Mouse (Mus musculus) limb, embryonic 11.5 days (tissue): ENCODE measurements around the gene Sh2d1b1. TPM values are rescaled to one million over a fixed set of nuclear protein-coding genes. Genes with fewer than 3 reads are reported as not detected.

Experiments
- ATAC-seq: fragments of 200-750 bp; cut with Nextera tagmentation; 2 replicates; pipeline ENCODE4 v1.8.0; 2017; ENCODE audit warnings: low read depth; ENCODE audit not compliant: insufficient number of reproducible peaks, low FRiP score, low TSS enrichment
- DNase-seq: peaks from one replicate; pipeline ENCODE4 v3.0.0-alpha.2; 2015; ENCODE audit warnings: low spot score
- H3K27ac ChIP-seq: fragments of 300-500 bp; sonication (generic); replicated peaks from 2 replicates; pipeline ENCODE4 v1.5.1; 2014; ENCODE audit warnings: low read depth, mild to moderate bottlenecking, low read length
- H3K27me3 ChIP-seq: fragments of 300-500 bp; sonication (generic); 2 replicates; pipeline ENCODE4 v1.6.1; 2014; ENCODE audit warnings: mild to moderate bottlenecking, low read length, mixed read lengths; ENCODE audit not compliant: control insufficient read depth, insufficient read depth
- H3K36me3 ChIP-seq: fragments of 300-500 bp; sonication (generic); 2 replicates; pipeline ENCODE4 v1.6.1; 2014; ENCODE audit warnings: mild to moderate bottlenecking, low read length, moderate library complexity, mixed read lengths; ENCODE audit not compliant: control insufficient read depth, insufficient read depth
- H3K4me1 ChIP-seq: fragments of 300-500 bp; sonication (generic); 2 replicates; pipeline ENCODE4 v1.6.1; 2014; ENCODE audit warnings: low read length, mixed read lengths; ENCODE audit not compliant: control insufficient read depth, insufficient read depth
- H3K4me2 ChIP-seq: fragments of 300-500 bp; sonication (generic); 2 replicates; pipeline ENCODE4 v1.6.1; 2014; ENCODE audit warnings: low read depth, mild to moderate bottlenecking, moderate library complexity; ENCODE audit not compliant: severe bottlenecking
- H3K4me3 ChIP-seq: fragments of 300-500 bp; sonication (generic); 2 replicates; pipeline ENCODE4 v1.5.1; 2014; ENCODE audit warnings: low read depth, low read length
- H3K9ac ChIP-seq: fragments of 300-500 bp; sonication (generic); 2 replicates; pipeline ENCODE4 v1.6.1; 2014; ENCODE audit warnings: mild to moderate bottlenecking, low read length
- H3K9me3 ChIP-seq: fragments of 300-500 bp; sonication (generic); 2 replicates; pipeline ENCODE4 v1.6.1; 2016; ENCODE audit warnings: low read length; ENCODE audit not compliant: control insufficient read depth
- WGBS: fragments of 180-500 bp; shearing (Covaris S2); extraction: QIAGEN DNeasy Blood & Tissue Kit; methylation state at CpG from one replicate; pipeline ENCODE4 v1.1.7; 2014; 5-methylcytosine and 5-hydroxymethylcytosine counted together
- polyA plus RNA-seq: library from polyadenylated mRNA; unstranded; fragments of >200 nt; fragmentation: Nextera tagmentation; extraction: Ambion mirVana; gene quantifications from 2 replicates; pipeline ENCODE4 v1.2.1, GENCODE M21; 2014

Sh2d1b1 gene
- polyA plus RNA-seq, 1 experiment from 2014 or later, result not detected

DNA sequence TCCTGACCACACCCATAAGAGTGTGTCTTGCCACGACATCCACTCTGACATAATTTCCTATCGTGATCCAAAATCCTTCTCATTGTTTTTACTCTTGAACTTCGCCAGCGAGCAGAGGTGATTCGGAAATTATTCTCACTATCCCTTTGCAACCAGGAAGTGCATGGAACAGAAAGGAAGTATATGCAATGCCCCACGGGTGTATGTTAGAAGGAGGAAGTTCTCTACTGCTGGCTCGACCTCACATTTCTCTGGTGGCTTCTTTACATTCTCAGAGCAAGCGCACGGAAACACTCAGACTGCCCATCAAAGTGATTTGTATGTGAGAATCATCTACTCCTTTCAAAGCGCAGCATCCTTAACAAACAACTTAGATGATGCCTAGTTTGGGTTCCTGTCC is 27.9 kb downstream of the Sh2d1b1 start:
- WGBS, result 89% methylated on average over 10 of the region's 10 CpGs
- Histone ChIP-seq H3K36me3 (no peaks in the 10 kb centered on the region), H3K27me3 (no peaks in the 10 kb centered on the region), H3K27ac (no peak overlapping the region), H3K4me2 (no peak overlapping the region), H3K4me1 (no peaks in the 10 kb centered on the region), H3K9ac (no peak overlapping the region), H3K9me3 (no peaks in the 10 kb centered on the region), H3K4me3 (no peak overlapping the region)
- ATAC-seq (no peak), DNase-seq (no peak)

DNA sequence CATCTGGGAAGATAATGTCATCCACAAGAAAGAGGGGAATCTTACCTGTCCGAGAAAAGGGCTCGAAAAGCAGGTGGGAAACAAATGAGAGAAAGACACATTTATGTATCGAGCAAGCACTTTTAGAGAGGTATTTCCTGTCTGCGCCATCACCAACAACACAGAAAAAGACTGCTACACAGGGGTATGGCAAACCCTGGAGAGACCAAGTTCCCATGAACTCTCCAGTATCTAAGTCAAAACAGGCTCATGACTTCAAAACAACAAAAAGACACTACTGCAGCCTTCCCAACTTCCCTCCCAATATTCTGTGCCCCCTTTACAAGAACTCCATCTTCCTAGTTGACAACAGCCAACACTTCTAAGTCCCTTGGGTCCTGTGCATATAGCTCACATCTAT is 29.1 kb downstream of the Sh2d1b1 start, which contains the start of gene Gm7694:
Gene Gm7694, minus strand, starts transcription at position 101 of the 400 bp plus-strand sequence.
- no peaks in the 10 kb centered on the region for H3K36me3 ChIP-seq
- WGBS, result 95% methylated on average over 4 of the region's 4 CpGs
- no peak within 1 kb of the TSS for H3K4me3 ChIP-seq

DNA sequence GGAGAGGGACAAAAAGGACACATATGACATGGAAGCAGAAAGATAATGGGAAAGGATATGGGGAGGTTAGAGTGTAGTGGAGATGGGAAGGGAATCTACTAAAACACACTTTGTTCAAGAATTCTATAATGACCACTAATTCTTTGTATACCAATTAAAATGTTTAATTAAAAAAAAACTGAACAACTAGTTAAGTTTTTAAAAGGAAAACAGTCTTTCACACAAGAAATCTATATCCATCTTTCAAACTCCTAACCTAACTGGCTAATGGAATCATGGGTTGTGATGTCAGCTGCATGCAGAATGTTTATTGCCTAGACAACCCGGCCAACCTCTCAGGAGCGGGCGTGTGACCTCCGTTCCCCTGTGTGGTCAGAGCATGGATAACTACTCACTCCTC is 31.4 kb downstream of the Sh2d1b1 start, which contains the start of gene Spata46:
Gene Spata46, plus strand, starts transcription at position 301 of the 400 bp plus-strand sequence.
- Histone ChIP-seq H3K27me3 (no peaks in the 10 kb centered on the region), H3K4me3 (no peak within 1 kb of the TSS), H3K4me1 (peaks cover 3% of the 10 kb centered on the region; the same call in 1 of the 2 replicates), H3K27ac (no peak within 1 kb of the TSS), H3K4me2 (no peak within 1 kb of the TSS), H3K9me3 (no peaks in the 10 kb centered on the region), H3K9ac (no peak within 1 kb of the TSS), H3K36me3 (no peaks in the 10 kb centered on the region)
- WGBS, result 85% methylated on average over 4 of the region's 4 CpGs
- ATAC-seq (no peak), DNase-seq (no peak)

More for the DNA sequence above, 29.1 kb downstream of the Sh2d1b1 start, which contains the start of gene Gm7694:
- H3K4me1 ChIP-seq, result no peaks in the 10 kb centered on the region
- no peak within 1 kb of the TSS for H3K27ac ChIP-seq
- no peaks in the 10 kb centered on the region for H3K9me3 ChIP-seq
- no peak within 1 kb of the TSS for H3K4me2 ChIP-seq
- H3K27me3 ChIP-seq, result no peaks in the 10 kb centered on the region
- DNase-seq, result no peak
- no peak for ATAC-seq
- H3K9ac ChIP-seq, result no peak within 1 kb of the TSS

GRCm38 (mm10) chr1:170311431-170311830 is 34.3 kb downstream of the Sh2d1b1 start:
- 82% methylated on average over 6 of the region's 6 CpGs for WGBS
- ATAC-seq (no peak), DNase-seq (no peak)
- Histone ChIP-seq H3K9ac (no peak overlapping the region), H3K4me3 (no peak overlapping the region), H3K27ac (no peak overlapping the region), H3K9me3 (no peaks in the 10 kb centered on the region), H3K4me2 (no peak overlapping the region), H3K4me1 (peaks cover 3% of the 10 kb centered on the region; the same call in 1 of the 2 replicates), H3K36me3 (no peaks in the 10 kb centered on the region), H3K27me3 (no peaks in the 10 kb centered on the region)

DNA sequence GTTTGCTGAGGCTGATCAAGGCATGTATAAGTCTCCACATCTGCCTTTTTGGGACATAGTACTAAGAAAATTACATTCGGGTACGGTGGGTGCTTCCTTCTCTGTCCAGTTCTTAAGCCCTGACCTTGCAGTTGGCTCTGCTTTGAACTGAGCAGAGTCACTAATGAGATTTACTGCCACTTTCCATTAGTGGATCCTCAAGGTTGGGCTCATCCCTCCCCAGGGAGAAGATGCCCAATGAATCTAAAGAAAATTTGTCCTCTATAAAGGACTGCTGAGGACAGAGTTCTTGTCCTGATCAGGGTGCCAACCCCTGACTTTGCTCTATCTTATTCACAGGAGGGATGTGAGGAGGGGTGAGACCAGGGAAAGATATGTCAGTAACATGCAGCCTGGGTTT is 44.9 kb downstream of the Sh2d1b1 start:
- no peak overlapping the region for H3K27ac ChIP-seq
- no peaks in the 10 kb centered on the region for H3K27me3 ChIP-seq
- H3K9ac ChIP-seq, result no peak overlapping the region
- no peaks in the 10 kb centered on the region for H3K9me3 ChIP-seq
- no peak overlapping the region for H3K4me3 ChIP-seq
- no peaks in the 10 kb centered on the region for H3K4me1 ChIP-seq
- ATAC-seq (no peak), DNase-seq (no peak)
- 73% methylated on average over 2 of the region's 2 CpGs for WGBS
- H3K4me2 ChIP-seq, result no peak overlapping the region
- H3K36me3 ChIP-seq, result no peaks in the 10 kb centered on the region

- no peak overlapping the region for H3K9ac ChIP-seq
- H3K4me1 ChIP-seq, result no peaks in the 10 kb centered on the region
- H3K4me3 ChIP-seq, result no peak overlapping the region
- H3K27me3 ChIP-seq, result no peaks in the 10 kb centered on the region
- no peak overlapping the region for H3K4me2 ChIP-seq
- WGBS, result 87% methylated on average over 10 of the region's 10 CpGs
- H3K36me3 ChIP-seq, result no peaks in the 10 kb centered on the region
- ATAC-seq, result no peak
- H3K27ac ChIP-seq, result no peak overlapping the region
- no peak for DNase-seq
- H3K9me3 ChIP-seq, result no peaks in the 10 kb centered on the region
Measured at GRCm38 (mm10) chr1:170323001-170323400, 45.9 kb downstream of the Sh2d1b1 start.

DNA sequence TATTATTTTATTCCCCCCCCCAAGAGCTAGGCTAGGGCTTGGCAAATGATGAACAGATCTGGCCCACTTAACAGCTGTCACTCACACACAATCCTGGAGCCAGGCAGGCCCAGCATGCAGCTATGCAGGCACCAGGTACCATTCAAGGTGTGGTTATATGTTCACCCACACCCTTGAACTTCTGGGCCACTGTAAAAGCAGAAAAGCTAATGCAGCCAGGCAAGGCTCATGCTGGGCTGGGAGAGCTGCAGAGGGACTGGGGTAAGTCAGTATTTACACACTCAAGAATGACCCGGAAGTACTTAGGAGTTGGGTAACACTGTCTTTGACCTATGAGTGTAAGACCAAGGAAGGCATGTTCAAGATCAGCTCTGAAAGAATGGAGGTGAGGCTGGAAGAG is 47.2 kb downstream of the Sh2d1b1 start:
- Histone ChIP-seq H3K9ac (no peak overlapping the region), H3K9me3 (no peaks in the 10 kb centered on the region), H3K4me2 (no peak overlapping the region), H3K27me3 (no peaks in the 10 kb centered on the region), H3K27ac (no peak overlapping the region), H3K4me3 (no peak overlapping the region), H3K36me3 (no peaks in the 10 kb centered on the region), H3K4me1 (no peaks in the 10 kb centered on the region)
- 100% methylated on average over 1 of the region's 1 CpGs for whole genome bisulfite sequencing
- ATAC-seq (no peak), DNase-seq (no peak)

GRCm38 (mm10) chr1:170325277-170325676 is 48.2 kb downstream of the Sh2d1b1 start:
- Histone ChIP-seq H3K9ac (no peak overlapping the region), H3K36me3 (no peaks in the 10 kb centered on the region), H3K27ac (no peak overlapping the region), H3K27me3 (no peaks in the 10 kb centered on the region), H3K9me3 (no peaks in the 10 kb centered on the region), H3K4me3 (no peak overlapping the region), H3K4me1 (no peaks in the 10 kb centered on the region), H3K4me2 (no peak overlapping the region)
- DNase-seq (no peak), ATAC-seq (no peak)
- 91% methylated on average over 4 of the region's 4 CpGs for WGBS

GRCm38 (mm10) chr1:170331926-170332325 is 54.8 kb downstream of the Sh2d1b1 start:
- H3K4me1 ChIP-seq, result no peaks in the 10 kb centered on the region
- H3K27me3 ChIP-seq, result no peaks in the 10 kb centered on the region
- no peaks in the 10 kb centered on the region for H3K9me3 ChIP-seq
- H3K9ac ChIP-seq, result no peak overlapping the region
- H3K4me2 ChIP-seq, result no peak overlapping the region
- H3K36me3 ChIP-seq, result no peaks in the 10 kb centered on the region
- no peak for DNase-seq
- no peak overlapping the region for H3K4me3 ChIP-seq
- WGBS, result 68% methylated on average over 6 of the region's 6 CpGs
- no peak overlapping the region for H3K27ac ChIP-seq
- ATAC-seq, result no peak
